Mouse (Mus musculus) layer of hippocampus, adult 9-11 months (tissue): ENCODE data around the gene Nme2.
"Not testable (repeated sequence)": the region's sequence is repeated elsewhere in the genome, so short reads cannot be mapped to it uniquely, and the experiment has no call there.

Experiments
- DNase-seq: peaks from one replicate; pipeline ENCODE4 v3.0.0; 2022

The Nme2 gene

GRCm38 (mm10) chr11:93965391-93965790 is 9.3 kb upstream of the Nme2 start:
- no peak for DNase-seq

DNA sequence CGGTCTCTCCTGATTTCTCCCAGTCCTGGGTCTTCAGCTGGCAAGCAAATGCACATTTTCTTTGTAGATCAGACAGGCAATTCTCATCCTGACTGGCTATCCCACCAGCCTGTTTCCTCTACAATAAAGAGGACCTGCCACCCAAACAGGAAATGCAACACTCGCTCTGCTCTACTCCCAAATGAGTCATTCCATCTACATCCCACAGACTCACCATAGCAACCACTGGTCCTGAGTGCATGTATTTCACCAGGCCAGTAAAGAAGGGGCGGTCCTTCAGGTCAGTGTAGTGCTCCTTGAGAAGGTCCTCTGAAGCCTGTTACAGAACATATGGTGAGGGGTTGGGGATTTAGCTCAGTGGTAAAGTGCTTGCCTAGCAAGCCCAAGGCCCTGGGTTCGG is 7.0 kb upstream of the Nme2 start:
- no peak for DNase-seq

DNA sequence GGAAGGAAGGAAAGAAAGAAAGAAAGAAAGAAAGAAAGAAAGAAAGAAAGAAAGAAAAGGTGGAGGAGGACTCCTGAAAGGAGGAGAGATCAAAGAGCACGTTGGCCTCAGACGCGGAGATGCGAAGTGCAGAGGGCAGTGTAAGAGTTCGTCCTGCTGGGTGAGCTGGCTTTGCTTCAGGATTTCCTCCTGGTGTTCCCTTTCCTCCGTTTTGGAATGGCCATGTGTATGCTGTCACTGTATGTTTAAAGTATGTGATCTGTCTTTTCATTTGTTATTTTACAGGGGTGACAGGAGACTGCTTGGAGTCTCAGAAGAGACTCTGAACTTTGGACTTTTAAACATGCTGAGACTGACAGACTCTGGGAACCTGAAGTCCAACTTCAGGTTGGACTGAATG is 5.4 kb upstream of the Nme2 start:
- no peak for DNase-seq

GRCm38 (mm10) chr11:93957746-93958145 is 1.7 kb upstream of the Nme2 start:
- DNase-seq: no peak

GRCm38 (mm10) chr11:93957031-93957555 is 1.0 kb upstream of the Nme2 start:
- no peak for DNase-seq

DNA sequence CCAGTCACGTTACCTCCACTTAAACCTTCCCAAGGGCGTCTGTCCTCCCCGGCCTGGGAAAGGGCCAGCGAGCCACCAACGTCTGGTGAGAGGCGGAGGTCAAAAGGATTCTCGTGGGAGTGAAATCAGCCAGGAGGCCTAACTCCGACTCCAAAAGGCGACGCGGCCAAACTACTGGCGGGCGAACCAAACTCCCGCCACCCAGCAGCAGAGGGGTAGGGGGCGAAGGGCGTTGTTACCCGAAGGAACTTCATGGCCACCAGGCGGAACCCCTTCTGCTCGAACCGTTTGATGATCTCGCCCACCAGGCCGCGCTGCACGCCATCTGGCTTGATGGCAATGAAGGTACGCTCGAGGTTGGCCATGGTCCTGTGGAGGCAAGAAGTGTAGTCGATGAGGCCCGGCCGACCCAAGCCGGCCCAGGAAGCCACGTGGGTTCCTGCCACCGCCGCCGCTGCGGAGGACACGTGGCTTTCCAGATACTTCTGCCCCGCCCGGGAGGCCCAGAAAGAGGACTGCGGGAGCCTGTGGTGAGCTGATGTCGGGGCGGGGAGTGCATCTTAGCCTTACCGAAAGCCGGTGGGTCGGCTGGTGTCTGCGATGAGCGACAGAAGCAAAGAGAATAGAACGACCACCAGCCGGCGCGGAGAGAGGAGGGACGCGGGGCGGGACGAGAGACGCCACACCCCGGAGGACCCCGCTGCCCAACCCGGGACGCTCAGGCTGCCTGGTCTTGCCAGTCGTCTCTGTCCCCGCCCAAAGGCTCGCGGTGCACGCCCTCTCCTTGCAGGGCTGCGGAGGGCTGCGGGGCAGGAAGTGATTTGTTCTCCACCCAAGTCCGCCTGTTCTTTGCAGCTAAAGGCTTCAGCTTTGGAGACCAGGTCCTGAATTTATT is 556 bp downstream of the Nme2 start:
- peak; percentile 90 for DNase-seq

- DNase-seq: no peak
Measured at GRCm38 (mm10) chr11:93954738-93955255, 1.3 kb downstream of the Nme2 start.

DNA sequence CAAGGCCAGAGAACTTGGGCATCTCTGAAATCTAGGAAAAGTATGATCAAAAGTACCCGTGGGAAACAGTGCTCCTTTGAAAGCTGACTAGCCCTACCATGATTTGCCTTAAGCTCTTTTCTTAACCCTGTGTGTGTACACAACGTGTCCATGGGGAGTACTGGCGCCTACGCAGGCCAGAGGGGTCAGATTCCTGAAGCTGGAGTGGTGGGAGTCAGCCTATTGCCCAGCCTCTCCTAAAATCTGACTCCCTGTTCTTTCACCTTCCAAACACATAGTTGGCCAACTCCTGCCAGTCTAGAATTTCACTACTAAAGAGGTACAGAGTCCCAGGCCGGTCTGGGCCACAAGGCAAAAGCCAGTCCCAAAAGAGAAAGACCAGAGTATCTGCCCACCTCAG is 3.7 kb downstream of the Nme2 start:
- DNase-seq: no peak

- DNase-seq: no peak
Measured at GRCm38 (mm10) chr11:93950045-93950444, 6.0 kb downstream of the Nme2 start.

DNA sequence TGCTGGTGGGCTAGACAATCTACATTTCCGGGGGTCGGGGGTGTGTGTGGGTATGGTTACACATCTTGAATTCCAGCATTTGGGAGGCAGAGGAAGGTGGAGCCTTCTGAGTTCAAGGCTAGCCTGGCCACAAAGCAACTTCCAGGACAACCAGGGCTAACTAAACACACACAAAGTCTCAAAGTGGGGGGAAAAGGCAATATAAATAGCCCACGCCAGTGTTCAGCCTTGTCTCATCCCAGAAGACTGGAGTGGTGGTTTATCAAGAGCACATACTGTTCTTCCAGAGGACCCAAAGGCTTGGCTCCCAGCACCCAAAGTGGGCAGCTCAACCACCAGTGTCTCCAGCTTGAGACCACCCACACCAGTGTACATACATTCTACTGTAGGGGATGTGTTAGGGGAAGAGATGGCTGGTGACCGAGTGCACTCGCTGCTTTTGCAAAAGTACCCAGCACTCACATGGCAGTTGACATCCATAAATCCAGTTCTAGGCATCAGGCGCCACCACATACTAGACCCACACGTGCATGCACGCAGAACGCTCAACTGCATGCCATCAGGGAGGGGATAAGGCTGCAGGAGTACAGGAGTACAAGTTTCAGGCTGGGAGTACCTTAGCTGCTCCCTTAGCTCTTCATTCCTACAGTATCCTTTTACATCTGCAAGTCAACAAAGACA is 7.0 kb downstream of the Nme2 start:
- DNase-seq: no peak

- DNase-seq: no peak
Measured at GRCm38 (mm10) chr11:93944986-93945385, 11.1 kb downstream of the Nme2 start.

GRCm38 (mm10) chr11:93940906-93941305 is 15.2 kb downstream of the Nme2 start:
- DNase-seq: no peak

GRCm38 (mm10) chr11:93929106-93929505 is 27.0 kb downstream of the Nme2 start:
- no peak for DNase-seq

- DNase-seq: not testable (repeated sequence)
Measured at GRCm38 (mm10) chr11:93915019-93915418, 41.0 kb downstream of the Nme2 start.

GRCm38 (mm10) chr11:93911603-93912002 is 44.5 kb downstream of the Nme2 start:
- DNase-seq: no peak

DNA sequence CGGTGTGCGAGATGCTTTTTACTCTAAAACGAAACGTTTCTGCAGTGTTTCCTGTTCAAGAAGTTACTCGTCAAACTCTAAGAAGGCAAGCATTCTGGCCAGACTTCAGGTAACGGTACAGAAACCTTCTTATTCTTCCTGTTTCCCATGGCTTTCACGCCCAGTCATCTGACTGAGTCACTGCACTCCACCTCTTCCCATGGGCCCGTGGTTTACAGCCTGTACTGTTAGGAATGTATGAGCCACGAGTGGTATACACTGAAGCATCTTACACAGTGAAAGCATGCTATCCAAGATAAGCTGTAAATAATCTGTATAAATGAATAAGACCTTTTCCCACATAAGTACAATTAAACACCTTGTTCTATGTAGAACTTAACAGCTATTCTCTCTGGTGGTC is 47.2 kb downstream of the Nme2 start:
- DNase-seq: no peak

GRCm38 (mm10) chr11:93907839-93908238 is 48.2 kb downstream of the Nme2 start:
- DNase-seq: no peak

GRCm38 (mm10) chr11:93906834-93907233 is 49.2 kb downstream of the Nme2 start:
- no peak for DNase-seq
